Mouse (Mus musculus) midbrain, embryonic 14.5 days (tissue): ENCODE results near the gene Kdm3a. TPM values are rescaled to one million over a fixed set of nuclear protein-coding genes. Genes with fewer than 3 reads are reported as not detected.

ENCODE experiments used
- ATAC-seq: fragments of 200-750 bp; cut with Nextera tagmentation; 2 replicates; pipeline ENCODE4 v1.8.0; 2017; ENCODE audit warnings: moderate number of reproducible peaks, moderate library complexity; ENCODE audit not compliant: low FRiP score, low TSS enrichment
- DNase-seq: peaks from one replicate; pipeline ENCODE4 v3.0.0-alpha.2; 2015
- H3K27ac ChIP-seq: fragments of 300-500 bp; sonication (generic); replicated peaks from 2 replicates; pipeline ENCODE4 v1.5.1; 2014; ENCODE audit warnings: mild to moderate bottlenecking, low read depth, low read length, moderate library complexity
- H3K27me3 ChIP-seq: fragments of 300-500 bp; sonication (generic); 2 replicates; pipeline ENCODE4 v1.6.1; 2014; ENCODE audit warnings: low read length, control low read depth, mixed read lengths; ENCODE audit not compliant: control insufficient read depth, insufficient read depth
- H3K36me3 ChIP-seq: fragments of 300-500 bp; sonication (generic); 2 replicates; pipeline ENCODE4 v1.6.1; 2014; ENCODE audit warnings: low read length, control low read depth; ENCODE audit not compliant: control insufficient read depth, insufficient read depth
- H3K4me1 ChIP-seq: fragments of 300-500 bp; sonication (generic); 2 replicates; pipeline ENCODE4 v1.6.1; 2014; ENCODE audit warnings: mild to moderate bottlenecking, antibody characterized with exemption, low read length, control low read depth; ENCODE audit not compliant: control insufficient read depth, insufficient read depth
- H3K4me2 ChIP-seq: fragments of 300-500 bp; sonication (generic); 2 replicates; pipeline ENCODE4 v1.6.1; 2014; ENCODE audit warnings: mild to moderate bottlenecking, low read length, moderate library complexity
- H3K4me3 ChIP-seq: fragments of 300-500 bp; sonication (generic); replicated peaks from 2 replicates; pipeline ENCODE4 v1.5.1; 2014; ENCODE audit warnings: low read depth, low read length
- H3K9ac ChIP-seq: fragments of 300-500 bp; sonication (generic); replicated peaks from 2 replicates; pipeline ENCODE4 v1.6.1; 2014; ENCODE audit warnings: mild to moderate bottlenecking, low read length, moderate library complexity
- H3K9me3 ChIP-seq: fragments of 300-500 bp; sonication (generic); 2 replicates; pipeline ENCODE4 v1.6.1; 2016; ENCODE audit warnings: low read length, control low read depth, mixed read lengths; ENCODE audit not compliant: control insufficient read depth
- WGBS: fragments of 180-500 bp; shearing (Covaris S2); extraction: QIAGEN DNeasy Blood & Tissue Kit; methylation state at CpG from one replicate; pipeline ENCODE4 v1.1.7; 2014; 5-methylcytosine and 5-hydroxymethylcytosine counted together
- polyA plus RNA-seq: library from polyadenylated mRNA; unstranded; fragments of >200 nt; fragmentation: Nextera tagmentation; extraction: Ambion mirVana; gene quantifications from 2 replicates; pipeline ENCODE4 v1.2.1, GENCODE M21; 2014

The Kdm3a gene
- polyA plus RNA-seq: 30.7 and 43.7 TPM in 2 replicates

DNA sequence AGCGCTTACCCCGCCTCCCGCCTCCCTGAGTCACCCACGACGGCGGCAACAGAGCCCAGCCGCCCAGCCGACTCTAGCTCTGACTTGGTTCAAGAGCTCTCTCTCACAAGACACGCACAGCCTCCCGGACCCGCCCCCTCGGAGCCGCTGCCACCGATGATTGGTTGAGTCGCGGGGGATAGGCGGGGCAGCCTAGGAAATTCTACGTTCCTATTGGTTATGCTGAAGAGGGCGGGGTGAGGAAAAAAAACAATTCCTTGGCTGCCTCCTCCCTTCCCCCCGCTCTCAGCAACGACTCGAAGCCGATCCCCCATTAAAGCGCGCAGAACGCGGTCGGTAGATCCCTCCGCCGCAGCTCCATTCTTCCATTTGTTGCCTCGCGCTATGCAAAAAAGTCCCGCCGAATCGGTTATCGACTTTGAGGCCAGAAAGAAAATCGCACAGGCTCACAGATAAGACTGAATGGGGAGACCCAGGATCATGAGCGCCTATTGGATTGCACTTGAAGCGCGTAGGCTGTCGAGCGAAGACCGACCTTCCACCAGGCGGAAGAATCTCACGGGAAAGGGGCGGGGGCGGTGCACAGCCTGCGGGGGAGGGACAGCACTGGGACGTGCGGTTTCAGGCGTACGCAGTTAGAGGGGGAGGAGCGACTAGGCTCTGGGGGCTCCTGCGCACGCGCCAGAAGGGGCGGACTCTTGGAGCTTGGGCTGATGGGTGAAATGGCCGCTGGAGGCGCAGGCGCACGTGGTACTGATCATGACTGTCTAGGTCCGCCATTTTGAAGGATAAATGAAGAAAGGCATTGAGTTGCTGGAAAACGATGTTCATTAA lies at the start of gene Kdm3a:
TSS of gene Kdm3a (minus strand) at position 162 of the 834 bp plus-strand sequence.
- H3K27ac ChIP-seq: peak within 1 kb of the TSS; percentile 100
- ATAC-seq (peak; percentile 97), DNase-seq (peak; percentile 100)
- peaks cover 26% of the 10 kb centered on the region for H3K4me1 ChIP-seq
- peak within 1 kb of the TSS; percentile 88 for H3K4me3 ChIP-seq
- peak within 1 kb of the TSS; percentile 73 for H3K9ac ChIP-seq
- under 1% methylated on average over 63 of the region's 63 CpGs for WGBS
- H3K36me3 ChIP-seq: peaks cover 10% of the 10 kb centered on the region
- H3K4me2 ChIP-seq: peak within 1 kb of the TSS; percentile 75
- H3K9me3 ChIP-seq: no peaks in the 10 kb centered on the region; the same call in 1 of the 2 replicates
- no peaks in the 10 kb centered on the region; the same call in none of the 2 replicates for H3K27me3 ChIP-seq

DNA sequence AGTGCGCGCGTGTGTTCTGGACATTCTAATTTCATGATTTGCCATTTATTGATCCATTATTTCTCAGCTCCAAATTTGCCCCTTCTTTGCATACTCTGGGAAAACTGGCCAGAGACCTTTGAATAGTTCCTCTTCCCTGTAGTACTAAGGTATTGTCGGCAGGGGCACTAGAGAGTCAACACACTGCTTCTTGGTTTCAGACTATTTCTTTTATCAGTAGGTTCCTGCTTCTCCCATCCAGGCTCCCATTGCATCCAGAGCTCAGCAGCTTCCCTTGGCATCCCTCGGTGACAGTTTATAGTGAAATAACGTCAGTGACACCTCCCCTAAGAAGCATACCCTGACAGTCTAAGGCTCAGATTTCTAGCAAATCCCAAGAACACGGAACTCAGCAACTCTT lies 46.1 kb upstream of the Kdm3a start:
- no peak overlapping the region for H3K4me2 ChIP-seq
- H3K27ac ChIP-seq: no peak overlapping the region
- DNase-seq (no peak), ATAC-seq (no peak)
- H3K4me3 ChIP-seq: no peak overlapping the region
- no peaks in the 10 kb centered on the region for H3K4me1 ChIP-seq
- no peaks in the 10 kb centered on the region for H3K9me3 ChIP-seq
- no peaks in the 10 kb centered on the region for H3K27me3 ChIP-seq
- no peak overlapping the region for H3K9ac ChIP-seq
- no peaks in the 10 kb centered on the region for H3K36me3 ChIP-seq
- 65% methylated on average over 7 of the region's 7 CpGs for WGBS

DNA sequence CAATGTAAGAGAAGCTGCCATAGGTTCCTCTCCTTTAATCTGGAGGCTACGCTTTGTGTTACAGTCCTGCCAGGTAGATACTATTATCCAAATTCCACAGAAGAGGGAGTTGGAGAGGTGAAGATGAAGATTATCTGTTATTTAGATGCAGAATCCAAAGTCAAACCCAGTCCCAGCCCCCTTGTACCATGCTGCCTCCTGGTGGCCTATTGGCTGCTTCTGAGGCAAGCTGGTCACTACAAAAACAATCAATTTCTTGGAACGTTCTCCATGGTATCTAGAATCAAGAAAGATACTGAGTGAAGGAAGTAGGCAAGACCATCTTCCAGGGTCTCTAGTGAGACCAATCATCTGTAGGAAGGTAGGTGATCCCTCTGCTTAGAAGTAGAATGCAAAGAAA lies 40.4 kb upstream of the Kdm3a start:
- H3K36me3 ChIP-seq: no peaks in the 10 kb centered on the region
- no peaks in the 10 kb centered on the region for H3K9me3 ChIP-seq
- 72% methylated on average over 2 of the region's 2 CpGs for WGBS
- H3K27ac ChIP-seq: no peak overlapping the region
- no peak overlapping the region for H3K4me3 ChIP-seq
- no peak for ATAC-seq
- no peaks in the 10 kb centered on the region for H3K4me1 ChIP-seq
- H3K9ac ChIP-seq: no peak overlapping the region
- DNase-seq: no peak
- no peak overlapping the region for H3K4me2 ChIP-seq
- H3K27me3 ChIP-seq: no peaks in the 10 kb centered on the region

GRCm38 (mm10) chr6:71664511-71664910 lies 31.7 kb upstream of the Kdm3a start:
- H3K36me3 ChIP-seq: no peaks in the 10 kb centered on the region
- H3K27ac ChIP-seq: no peak overlapping the region
- no peak overlapping the region for H3K4me2 ChIP-seq
- no peak for DNase-seq
- H3K9ac ChIP-seq: no peak overlapping the region
- ATAC-seq: no peak
- 69% methylated on average over 1 of the region's 1 CpGs for WGBS
- H3K4me1 ChIP-seq: no peaks in the 10 kb centered on the region
- H3K4me3 ChIP-seq: no peak overlapping the region
- no peaks in the 10 kb centered on the region for H3K27me3 ChIP-seq
- no peaks in the 10 kb centered on the region for H3K9me3 ChIP-seq

- Histone ChIP-seq H3K36me3 (no peaks in the 10 kb centered on the region), H3K27me3 (no peaks in the 10 kb centered on the region), H3K27ac (no peak overlapping the region), H3K4me3 (no peak overlapping the region), H3K4me1 (no peaks in the 10 kb centered on the region), H3K4me2 (no peak overlapping the region), H3K9me3 (no peaks in the 10 kb centered on the region), H3K9ac (no peak overlapping the region)
- 88% methylated on average over 2 of the region's 2 CpGs for WGBS
- DNase-seq (no peak), ATAC-seq (no peak)
These were observed 25.5 kb upstream of the Kdm3a start for GRCm38 (mm10) chr6:71658290-71658689.

DNA sequence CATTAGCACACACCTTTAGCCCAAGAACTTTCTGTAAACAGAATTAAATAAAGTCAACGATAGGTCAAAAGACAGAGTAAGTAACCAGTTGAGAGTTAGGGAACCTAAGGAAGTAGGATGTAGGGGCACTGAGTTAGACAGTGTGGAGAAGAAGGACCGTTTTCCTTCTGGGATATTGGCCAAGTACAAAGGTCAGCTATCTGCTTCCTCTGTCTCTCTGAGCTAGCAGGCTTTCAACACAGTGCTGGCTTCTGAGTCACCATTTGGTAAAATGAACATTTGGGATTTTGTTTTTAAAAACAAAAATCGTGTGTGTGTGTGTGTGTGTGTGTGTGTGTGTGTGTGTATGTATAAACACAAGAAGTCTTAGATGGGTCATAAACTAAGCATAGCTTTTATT lies 23.0 kb upstream of the Kdm3a start:
- H3K9ac ChIP-seq: no peak overlapping the region
- no peaks in the 10 kb centered on the region for H3K27me3 ChIP-seq
- no peak overlapping the region for H3K27ac ChIP-seq
- ATAC-seq: no peak
- no peaks in the 10 kb centered on the region for H3K36me3 ChIP-seq
- H3K9me3 ChIP-seq: no peaks in the 10 kb centered on the region
- no peak for DNase-seq
- no peaks in the 10 kb centered on the region for H3K4me1 ChIP-seq
- WGBS: 81% methylated on average over 3 of the region's 3 CpGs
- no peak overlapping the region for H3K4me2 ChIP-seq
- no peak overlapping the region for H3K4me3 ChIP-seq

DNA sequence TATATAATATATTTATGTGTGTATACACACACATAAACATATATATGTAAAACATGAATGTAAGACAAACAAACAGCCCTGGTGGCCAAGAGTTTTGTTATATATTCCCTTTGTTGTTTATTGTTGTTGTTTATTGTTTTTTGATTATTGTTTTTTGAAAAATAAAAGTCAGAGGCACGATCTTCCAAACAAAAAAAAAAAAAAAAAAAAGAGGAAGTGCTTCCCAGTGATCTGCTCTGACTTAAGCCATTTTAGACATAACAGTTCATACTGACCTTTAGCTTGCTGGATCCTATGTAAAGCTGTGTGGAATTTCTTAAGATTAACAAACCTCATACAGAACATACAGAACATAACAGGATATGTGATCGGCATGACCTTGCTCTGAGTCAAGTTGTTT lies 19.1 kb upstream of the Kdm3a start:
- Histone ChIP-seq H3K4me2 (no peak overlapping the region), H3K9me3 (no peaks in the 10 kb centered on the region), H3K9ac (no peak overlapping the region), H3K36me3 (no peaks in the 10 kb centered on the region), H3K4me3 (no peak overlapping the region), H3K27ac (no peak overlapping the region), H3K4me1 (no peaks in the 10 kb centered on the region), H3K27me3 (no peaks in the 10 kb centered on the region)
- 82% methylated on average over 2 of the region's 2 CpGs for WGBS
- ATAC-seq: no peak
- DNase-seq: no peak

- H3K4me1 ChIP-seq: peaks cover 26% of the 10 kb centered on the region
- peak overlapping the region; percentile 88 for H3K4me3 ChIP-seq
- peak overlapping the region; percentile 100 for H3K27ac ChIP-seq
- no peaks in the 10 kb centered on the region; the same call in 1 of the 2 replicates for H3K27me3 ChIP-seq
- ATAC-seq (no peak), DNase-seq (no peak)
- WGBS: under 1% methylated on average over 40 of the region's 41 CpGs
- peak overlapping the region; percentile 75 for H3K4me2 ChIP-seq
- H3K9ac ChIP-seq: peak overlapping the region; percentile 73
- H3K9me3 ChIP-seq: no peaks in the 10 kb centered on the region; the same call in 1 of the 2 replicates
- peaks cover 11% of the 10 kb centered on the region for H3K36me3 ChIP-seq
These were observed 333 bp downstream of the Kdm3a start for GRCm38 (mm10) chr6:71632486-71632828.
